Mouse (Mus musculus) thymus, adult 2 months (tissue): Measurements from ENCODE around the gene Slco1a5.

Experiments used
- CTCF ChIP-seq: fragments of 200-500 bp; IDR thresholded peaks from 2 replicates; pipeline ENCODE4 v1.5.1; 2012; ENCODE audit warnings: mild to moderate bottlenecking, control low read depth, low read length, moderate library complexity, borderline replicate concordance; ENCODE audit not compliant: control insufficient read depth, poor library complexity, insufficient read depth; ENCODE audit errors: extremely low read depth
- POLR2A ChIP-seq: fragments of 200-500 bp; IDR thresholded peaks from 2 replicates; pipeline ENCODE4 v1.6.1; 2012; ENCODE audit warnings: mild to moderate bottlenecking, low read length, control low read depth, moderate library complexity; ENCODE audit not compliant: control insufficient read depth, poor library complexity, insufficient read depth; ENCODE audit errors: extremely low read depth

DNA sequence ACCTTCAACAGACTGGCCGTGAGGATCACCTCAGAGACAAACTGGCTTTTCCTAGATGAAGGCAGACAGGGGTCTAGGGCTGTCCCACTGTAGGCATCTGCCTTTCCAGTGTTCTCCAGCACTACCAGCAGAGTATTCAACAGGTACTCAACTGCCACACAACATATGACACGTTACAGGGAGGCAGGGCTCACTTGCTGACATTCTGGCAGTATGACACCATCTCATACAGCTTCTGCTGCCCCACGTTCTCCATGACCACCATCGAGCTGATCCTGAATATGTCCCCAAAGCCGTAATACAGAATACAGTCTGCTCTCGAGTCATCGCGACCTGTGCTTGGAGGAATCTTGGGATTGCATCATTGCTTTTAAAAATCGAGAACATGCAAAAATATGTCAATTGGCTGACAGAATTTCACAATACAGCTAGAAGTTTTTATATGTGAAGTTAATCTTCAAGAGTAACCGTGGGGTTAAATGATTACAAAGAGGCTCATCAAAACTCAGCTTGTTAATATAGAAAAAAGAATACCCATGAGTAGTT is 43.8 kb upstream of the Slco1a5 start:
- TF ChIP-seq POLR2A: no peak
- TF ChIP-seq CTCF: no peak
